Mouse (Mus musculus) hindbrain, embryonic 16.5 days (tissue): ENCODE results near the gene Efcab11. TPM values are rescaled to one million over a fixed set of nuclear protein-coding genes. Genes with fewer than 3 reads are reported as not detected.
"Not testable (repeated sequence)": the region's sequence is repeated elsewhere in the genome, so short reads cannot be mapped to it uniquely, and the experiment has no call there.

Experiments used
- ATAC-seq: fragments of 200-750 bp; cut with Nextera tagmentation; 2 replicates; pipeline ENCODE4 v1.8.0; 2017; ENCODE audit warnings: moderate TSS enrichment, moderate library complexity
- H3K27ac ChIP-seq: fragments of 300-500 bp; sonication (generic); 2 replicates; pipeline ENCODE4 v1.5.1; 2014; ENCODE audit warnings: low read depth, mild to moderate bottlenecking, control low read depth, low read length, moderate library complexity
- H3K27me3 ChIP-seq: fragments of 300-500 bp; sonication (generic); replicated peaks from 2 replicates; pipeline ENCODE4 v1.6.1; 2014; ENCODE audit warnings: low read length; ENCODE audit not compliant: control insufficient read depth, insufficient read depth
- H3K36me3 ChIP-seq: fragments of 300-500 bp; sonication (generic); 2 replicates; pipeline ENCODE4 v1.6.1; 2014; ENCODE audit warnings: mild to moderate bottlenecking, low read length, moderate library complexity, mixed read lengths; ENCODE audit not compliant: control insufficient read depth, insufficient read depth
- H3K4me1 ChIP-seq: fragments of 300-500 bp; sonication (generic); 2 replicates; pipeline ENCODE4 v1.6.1; 2014; ENCODE audit warnings: low read depth, low read length; ENCODE audit not compliant: control insufficient read depth, insufficient read depth
- H3K4me2 ChIP-seq: fragments of 300-500 bp; sonication (generic); 2 replicates; pipeline ENCODE4 v1.6.1; 2014; ENCODE audit warnings: mild to moderate bottlenecking, low read length, control low read depth, moderate library complexity
- H3K4me3 ChIP-seq: fragments of 300-500 bp; sonication (generic); 2 replicates; pipeline ENCODE4 v1.5.1; 2014; ENCODE audit warnings: mild to moderate bottlenecking, low read length, control low read depth, moderate library complexity
- H3K9ac ChIP-seq: fragments of 300-500 bp; sonication (generic); 2 replicates; pipeline ENCODE4 v1.6.1; 2014; ENCODE audit warnings: low read depth, mild to moderate bottlenecking, control low read depth, low read length, moderate library complexity
- H3K9me3 ChIP-seq: fragments of 300-500 bp; sonication (generic); 2 replicates; pipeline ENCODE4 v1.6.1; 2014; ENCODE audit warnings: mild to moderate bottlenecking, low read length, moderate library complexity; ENCODE audit not compliant: control insufficient read depth
- WGBS: fragments of 180-500 bp; shearing (Covaris S2); extraction: QIAGEN DNeasy Blood & Tissue Kit; methylation state at CpG from one replicate; pipeline ENCODE4 v1.1.7; 2014; 5-methylcytosine and 5-hydroxymethylcytosine counted together
- polyA plus RNA-seq: library from polyadenylated mRNA; unstranded; fragments of >200 nt; fragmentation: Nextera tagmentation; extraction: Ambion mirVana; gene quantifications from 2 replicates; pipeline ENCODE4 v1.2.1, GENCODE M21; 2015

Gene Efcab11
- polyA plus RNA-seq, 1 experiment from 2014 or later, result 4.9 TPM

DNA sequence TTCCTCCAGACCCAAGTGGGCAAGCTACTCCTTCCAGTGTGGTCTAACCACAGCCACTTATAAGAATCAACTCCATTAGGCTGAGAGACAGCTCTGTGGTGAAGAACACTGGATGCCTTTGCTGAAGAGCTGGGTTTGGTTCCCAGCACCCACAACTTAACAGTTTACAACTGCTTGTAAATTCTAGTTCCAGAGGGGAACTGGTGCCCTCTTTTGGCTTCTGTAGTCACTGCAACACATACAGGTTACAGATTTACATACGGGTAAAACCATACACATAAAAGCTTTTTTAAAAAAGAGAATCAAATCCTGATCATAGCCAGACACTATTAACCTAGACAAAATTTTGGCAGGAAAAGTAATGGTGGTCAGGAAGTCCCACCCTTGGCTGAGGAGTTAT is 50.8 kb downstream of the Efcab11 start:
- Histone ChIP-seq H3K9me3 (no peaks in the 10 kb centered on the region), H3K9ac (no peak overlapping the region), H3K36me3 (no peaks in the 10 kb centered on the region), H3K4me3 (no peak overlapping the region), H3K4me2 (no peak overlapping the region), H3K27me3 (no peaks in the 10 kb centered on the region), H3K27ac (no peak overlapping the region), H3K4me1 (peaks cover 10% of the 10 kb centered on the region)
- 100% methylated on average over 1 of the region's 1 CpGs for WGBS
- no peak for ATAC-seq

DNA sequence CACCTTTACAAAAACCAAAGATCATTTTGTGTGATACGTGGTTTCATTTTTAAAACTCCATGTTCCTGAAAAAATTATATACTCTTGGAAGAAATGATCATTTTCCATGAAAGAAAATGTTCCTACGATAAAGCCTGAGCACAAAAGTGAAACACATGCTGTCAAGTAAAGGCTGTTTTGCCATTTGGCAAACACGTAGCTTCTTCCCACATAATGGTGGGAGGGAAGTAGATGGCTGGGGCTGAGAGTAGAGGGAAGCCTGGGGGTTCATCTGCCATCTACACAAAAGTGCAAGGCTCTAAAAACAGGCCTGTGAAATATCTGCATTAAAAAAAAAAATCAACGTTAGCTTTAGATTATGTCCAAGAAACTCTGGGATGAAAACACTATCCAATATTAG is 61.6 kb downstream of the Efcab11 start:
- no peaks in the 10 kb centered on the region for H3K36me3 ChIP-seq
- no peak overlapping the region for H3K4me3 ChIP-seq
- H3K9me3 ChIP-seq, result no peaks in the 10 kb centered on the region
- H3K4me2 ChIP-seq, result no peak overlapping the region
- H3K9ac ChIP-seq, result no peak overlapping the region
- H3K4me1 ChIP-seq, result no peaks in the 10 kb centered on the region
- WGBS, result 81% methylated on average over 4 of the region's 4 CpGs
- H3K27me3 ChIP-seq, result no peaks in the 10 kb centered on the region
- ATAC-seq, result no peak
- H3K27ac ChIP-seq, result no peak overlapping the region

DNA sequence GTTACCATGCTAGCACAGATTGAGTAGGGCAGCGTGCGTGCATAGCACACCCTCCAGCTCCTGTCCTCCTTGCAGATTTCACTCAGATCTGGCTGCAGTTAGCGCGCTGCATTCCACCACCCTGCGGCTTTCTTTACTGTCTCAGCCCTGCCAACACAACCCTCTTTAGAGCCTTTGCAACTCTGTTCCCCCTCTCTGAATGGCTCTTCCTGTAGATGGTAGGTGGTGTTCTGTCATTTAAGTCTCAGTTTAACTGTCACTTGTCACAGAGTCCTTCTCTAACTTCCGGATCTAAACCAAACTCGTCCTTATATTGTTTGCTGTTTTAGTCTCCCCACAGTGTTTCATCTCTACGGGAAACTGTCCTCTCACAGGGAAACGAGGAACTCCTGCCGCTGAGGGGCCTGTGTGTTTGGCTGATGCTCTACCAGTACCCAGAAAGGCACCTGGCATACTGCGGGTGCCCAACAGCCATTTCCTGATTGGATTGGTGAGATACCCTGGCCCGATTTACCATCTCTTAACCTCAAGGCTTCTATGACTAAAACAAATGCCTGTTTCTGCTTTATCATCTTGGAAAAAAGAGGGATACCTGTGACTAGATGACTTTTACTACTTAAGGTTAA is 62.8 kb downstream of the Efcab11 start:
- 76% methylated on average over 12 of the region's 12 CpGs for WGBS
- H3K36me3 ChIP-seq, result no peaks in the 10 kb centered on the region
- no peak for ATAC-seq
- no peaks in the 10 kb centered on the region for H3K27me3 ChIP-seq
- no peak overlapping the region for H3K9ac ChIP-seq
- H3K27ac ChIP-seq, result no peak overlapping the region
- H3K4me2 ChIP-seq, result no peak overlapping the region
- no peak overlapping the region for H3K4me3 ChIP-seq
- H3K4me1 ChIP-seq, result no peaks in the 10 kb centered on the region
- H3K9me3 ChIP-seq, result no peaks in the 10 kb centered on the region

DNA sequence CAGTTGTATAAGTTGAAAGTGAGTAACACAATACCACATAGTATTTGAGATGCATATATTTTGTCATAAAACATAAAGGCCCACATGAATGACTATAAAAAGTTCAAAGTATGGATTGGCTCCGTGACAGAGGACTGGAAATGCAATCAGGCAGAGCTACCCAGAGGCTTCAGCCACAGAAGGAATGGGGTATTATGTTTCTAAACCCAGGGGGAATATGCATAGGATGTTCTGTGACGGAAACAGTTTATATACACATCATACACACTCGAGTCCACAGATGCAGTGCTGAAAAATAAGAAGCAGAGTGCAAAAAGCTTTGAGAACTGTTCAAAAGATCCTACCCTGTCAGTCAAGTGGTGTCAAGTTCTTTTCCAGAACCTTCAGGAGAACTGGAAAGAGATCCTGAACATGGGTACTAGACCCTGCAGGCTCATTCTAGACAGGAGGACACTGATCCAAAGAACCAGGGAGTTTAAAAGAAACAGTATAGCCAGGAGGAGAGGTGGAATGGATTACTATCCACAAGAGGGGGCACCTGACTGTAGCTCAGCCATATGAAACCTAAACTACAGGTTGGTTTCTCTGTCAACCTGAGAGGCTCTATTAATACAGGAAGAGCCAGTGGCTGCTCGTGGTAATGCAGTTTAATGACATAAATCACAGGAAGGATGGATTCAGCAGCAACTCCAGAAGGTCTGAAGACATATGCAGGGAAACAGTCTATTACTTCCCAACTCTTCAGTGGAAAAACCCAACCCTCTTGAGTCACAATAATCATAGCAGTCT is 64.9 kb downstream of the Efcab11 start:
- no peak overlapping the region for H3K9ac ChIP-seq
- no peak for ATAC-seq
- no peaks in the 10 kb centered on the region for H3K9me3 ChIP-seq
- no peaks in the 10 kb centered on the region for H3K36me3 ChIP-seq
- H3K27ac ChIP-seq, result no peak overlapping the region
- H3K4me1 ChIP-seq, result no peaks in the 10 kb centered on the region
- 65% methylated on average over 4 of the region's 4 CpGs for WGBS
- H3K27me3 ChIP-seq, result no peaks in the 10 kb centered on the region
- H3K4me2 ChIP-seq, result no peak overlapping the region
- H3K4me3 ChIP-seq, result no peak overlapping the region

DNA sequence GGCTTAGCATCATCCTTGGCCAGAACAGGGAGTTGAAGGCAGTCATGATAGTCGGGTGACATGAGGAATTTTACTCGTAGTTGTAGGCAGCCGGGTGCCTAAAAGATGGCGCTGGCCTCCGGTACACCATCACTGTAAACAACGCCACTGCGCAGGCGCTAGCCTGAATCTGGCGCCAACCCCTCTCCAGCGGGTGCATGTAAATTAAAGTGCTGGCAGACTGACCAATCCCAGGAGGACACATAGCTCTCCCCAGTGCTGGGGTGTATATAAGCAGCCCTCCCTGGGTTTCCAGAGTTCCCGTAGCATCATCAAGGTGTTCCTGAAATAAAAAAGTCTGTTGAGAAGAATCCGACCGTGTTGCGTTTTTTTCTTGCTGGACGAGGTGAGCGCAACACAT is 66.2 kb downstream of the Efcab11 start:
- H3K4me3 ChIP-seq, H3K36me3 ChIP-seq, H3K27ac ChIP-seq, H3K27me3 ChIP-seq, H3K9ac ChIP-seq, H3K9me3 ChIP-seq, ATAC-seq, H3K4me2 ChIP-seq, H3K4me1 ChIP-seq: not testable (repeated sequence)
- WGBS, result 97% methylated on average over 16 of the region's 16 CpGs

DNA sequence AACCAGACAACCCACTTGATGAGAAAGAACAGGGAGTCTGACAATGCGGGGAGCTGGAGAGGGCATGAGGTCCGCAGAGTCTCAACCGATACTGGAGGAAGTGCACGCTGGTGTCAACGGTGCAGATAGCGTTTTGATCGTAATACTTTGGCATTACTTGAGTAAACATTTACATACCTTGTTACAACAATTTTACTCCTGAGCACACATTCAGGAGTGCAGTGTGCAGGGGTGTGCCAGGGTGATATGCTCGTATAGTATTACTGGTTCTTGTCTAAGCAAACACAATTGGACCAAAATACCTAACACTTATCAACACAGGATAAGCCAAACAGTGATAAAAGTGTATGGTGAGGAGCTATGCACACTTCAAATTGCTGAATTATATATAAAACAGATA is 69.0 kb downstream of the Efcab11 start:
- 96% methylated on average over 8 of the region's 8 CpGs for WGBS
- no peak overlapping the region for H3K9ac ChIP-seq
- no peaks in the 10 kb centered on the region for H3K27me3 ChIP-seq
- no peak overlapping the region for H3K4me3 ChIP-seq
- no peak overlapping the region for H3K4me2 ChIP-seq
- ATAC-seq, result no peak
- H3K4me1 ChIP-seq, result no peaks in the 10 kb centered on the region
- no peaks in the 10 kb centered on the region for H3K36me3 ChIP-seq
- no peaks in the 10 kb centered on the region for H3K9me3 ChIP-seq
- no peak overlapping the region for H3K27ac ChIP-seq

DNA sequence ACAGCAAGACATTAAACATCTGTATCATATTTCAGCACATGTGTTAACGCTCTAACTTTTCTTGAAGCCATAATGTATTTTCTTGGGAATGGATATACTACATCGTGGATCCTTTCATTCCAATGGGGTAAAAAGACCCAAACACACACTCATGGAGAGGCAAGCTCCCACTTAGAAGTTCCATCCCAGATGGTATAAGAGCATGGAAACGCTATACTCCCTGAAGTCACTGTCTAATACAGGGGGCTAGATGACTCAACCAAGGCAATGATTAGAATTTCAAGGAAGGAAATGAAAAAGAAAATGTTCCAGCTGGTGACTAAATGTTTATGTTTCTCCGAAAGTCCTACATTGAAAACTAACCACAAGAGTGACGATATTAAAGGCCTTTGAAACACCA is 76.3 kb downstream of the Efcab11 start:
- no peaks in the 10 kb centered on the region for H3K27me3 ChIP-seq
- H3K9me3 ChIP-seq, result no peaks in the 10 kb centered on the region
- 92% methylated on average over 5 of the region's 5 CpGs for WGBS
- H3K4me2 ChIP-seq, result no peak overlapping the region
- H3K4me1 ChIP-seq, result no peaks in the 10 kb centered on the region
- H3K4me3 ChIP-seq, result no peak overlapping the region
- H3K36me3 ChIP-seq, result no peaks in the 10 kb centered on the region
- H3K27ac ChIP-seq, result no peak overlapping the region
- ATAC-seq, result no peak
- H3K9ac ChIP-seq, result no peak overlapping the region

DNA sequence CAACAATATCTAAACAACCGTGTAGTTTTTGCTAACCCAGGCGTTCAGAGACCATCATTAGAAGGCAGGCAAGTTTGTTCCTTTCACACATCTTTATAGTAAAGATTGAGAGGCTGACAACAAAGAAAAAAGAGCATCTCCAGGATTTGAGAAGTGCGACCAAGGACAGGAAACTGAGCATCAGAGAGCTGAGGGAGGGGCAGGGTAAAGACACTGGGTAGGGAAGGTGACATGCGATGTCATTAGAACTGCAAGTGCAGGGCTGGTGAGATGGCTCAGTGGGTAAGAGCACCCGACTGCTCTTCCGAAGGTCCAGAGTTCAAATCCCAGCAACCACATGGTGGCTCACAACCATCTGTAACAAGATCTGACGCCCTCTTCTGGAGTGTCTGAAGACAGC is 77.5 kb downstream of the Efcab11 start:
- ATAC-seq, H3K27me3 ChIP-seq, H3K4me3 ChIP-seq, H3K36me3 ChIP-seq, H3K9ac ChIP-seq, H3K4me1 ChIP-seq, H3K9me3 ChIP-seq, H3K4me2 ChIP-seq, H3K27ac ChIP-seq: not testable (repeated sequence)
- WGBS, result 93% methylated on average over 6 of the region's 7 CpGs

DNA sequence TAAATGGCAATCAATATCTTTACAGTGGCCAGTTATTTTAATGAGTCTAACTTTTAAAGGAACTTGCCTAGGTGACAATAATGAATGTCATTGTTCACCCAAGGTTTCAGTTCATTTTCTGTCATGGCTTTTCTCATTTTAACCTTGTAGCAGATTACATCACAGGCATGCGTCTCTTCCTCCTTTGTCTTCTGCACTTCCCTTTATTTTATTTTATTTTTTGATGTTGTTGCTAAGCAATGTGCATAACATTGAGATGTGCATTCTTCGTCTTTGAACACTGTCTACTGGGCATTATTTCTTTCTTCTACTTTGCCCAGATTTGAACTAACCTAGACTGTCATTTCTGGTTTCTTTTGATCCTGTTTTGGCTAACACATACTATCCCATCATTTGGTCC is 88.3 kb downstream of the Efcab11 start:
- Histone ChIP-seq H3K27me3 (no peaks in the 10 kb centered on the region), H3K9ac (no peak overlapping the region), H3K4me3 (no peak overlapping the region), H3K9me3 (no peaks in the 10 kb centered on the region), H3K4me2 (no peak overlapping the region), H3K36me3 (no peaks in the 10 kb centered on the region), H3K4me1 (no peaks in the 10 kb centered on the region), H3K27ac (no peak overlapping the region)
- 60% methylated on average over 2 of the region's 2 CpGs for WGBS
- no peak for ATAC-seq
